Mouse (Mus musculus): Measurements from ENCODE around the gene Rexo5.

DNA sequence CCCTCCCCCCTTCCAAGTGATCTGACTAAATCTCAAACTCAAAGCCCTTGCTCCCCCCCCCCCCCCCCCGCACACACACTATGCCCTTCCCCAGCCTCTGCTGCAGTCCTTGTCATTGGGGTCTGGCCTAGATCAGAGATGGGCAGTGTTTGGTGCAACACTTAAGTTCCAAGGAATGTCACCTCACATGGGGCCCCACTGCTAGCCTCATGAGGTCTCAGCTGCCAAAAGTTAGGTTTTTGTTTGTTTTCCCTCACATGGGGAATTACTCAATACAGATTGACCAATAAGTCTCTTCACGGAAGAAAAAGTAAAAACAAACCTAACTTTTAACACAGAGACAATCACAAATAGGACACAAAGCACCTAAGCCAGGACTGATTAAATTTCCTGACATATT, 45.0 kb upstream of the Rexo5 start:
- TF ChIP-seq CTCF (IDR thresholded peaks at IDR 0.05; ENCODE audit: low read depth) (no peak), EP300 (IDR thresholded peaks at IDR 0.05; ENCODE audit: low read depth) (no peak)

Data from heart, postnatal 0 days (tissue).